ENCODE assay signal across 13 mouse cellular contexts in the genomic region with DNA sequence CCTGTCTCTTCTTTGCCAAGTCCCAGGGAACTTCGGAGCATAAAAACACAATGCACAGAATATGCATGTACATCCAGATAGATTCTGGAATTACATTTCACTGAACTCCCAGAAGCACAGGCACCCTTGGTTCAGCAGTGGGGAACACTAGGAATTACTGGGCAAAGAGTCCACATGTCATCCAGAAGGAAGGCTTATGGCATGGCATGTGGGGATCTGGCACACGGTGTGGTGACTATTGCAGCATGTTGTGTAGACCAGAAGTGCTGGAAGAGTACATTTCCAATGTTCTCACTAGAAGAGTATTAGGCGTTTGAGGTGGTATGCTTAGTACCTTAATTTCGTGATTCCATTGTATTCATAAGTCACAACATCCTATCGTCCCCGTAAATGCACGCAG.
"Had no signal": no experiment of that assay in that cellular context is flagged by ENCODE, and none has a peak within 500 bp of the region (broad histone marks: within the 10 kb centered on the region; RNA-seq: fewer than 3 reads in every experiment).

No protein-coding gene starts in this region.

- DNase-seq: gastrocnemius, adult 2 months; gastrocnemius, postnatal 10 days; gastrocnemius, postnatal 25 days; heart, adult 18-20 months; heart, postnatal 10 days; heart, postnatal 4 days; kidney, adult 18-20 months; kidney, adult 8-10 months; kidney, postnatal 10 days; kidney, postnatal 25 days; liver; liver, embryonic 13.5 days; liver, postnatal 0 days had no signal
